Mouse (Mus musculus) spleen, postnatal 10 days (tissue): ENCODE results near the gene Camta1.

Experiments used
- DNase-seq, 2 experiments: peaks; one replicate each; pipeline ENCODE4 v3.0.0; 2021 to 2022; ENCODE audit warnings: low spot score in 2 of 2

The Camta1 gene

DNA sequence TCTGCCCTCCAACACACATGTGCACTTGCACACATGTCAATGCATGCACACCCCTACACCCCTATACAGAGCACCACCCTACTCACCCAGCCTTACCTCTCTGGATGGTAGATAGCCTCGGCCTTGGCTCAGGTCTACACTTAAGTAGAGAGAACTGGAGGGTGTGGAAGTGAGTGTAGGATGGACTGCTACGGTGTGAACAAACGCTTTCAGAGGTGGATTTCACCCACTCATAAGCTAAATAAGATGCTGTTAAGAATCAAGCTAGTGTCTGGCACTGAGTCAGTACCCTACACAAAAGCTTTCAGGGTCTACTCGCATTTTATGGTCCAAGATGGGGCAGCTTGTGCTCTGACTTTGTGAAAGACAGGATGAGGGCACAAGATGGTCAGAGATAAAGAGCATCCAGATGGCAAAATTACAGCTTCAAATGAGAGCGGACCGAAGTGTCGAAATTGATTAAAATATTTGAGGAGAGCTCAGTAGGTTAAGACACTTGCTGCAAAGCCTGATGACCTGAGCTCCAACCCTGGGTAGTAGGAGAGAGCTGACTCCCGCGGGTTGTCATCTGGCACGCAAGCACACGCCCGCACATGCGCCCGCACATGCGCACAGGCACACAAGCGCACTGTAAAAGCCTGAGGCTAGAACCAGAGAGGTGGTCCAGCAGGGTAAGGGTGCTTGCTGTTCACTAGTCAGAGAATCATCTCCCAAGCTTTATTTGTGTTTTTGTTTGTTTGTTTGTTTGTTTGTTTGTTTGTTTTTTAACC is 924.2 kb downstream of the Camta1 start:
- peak in 1 of 2 experiments; percentile 29 for DNase-seq

DNA sequence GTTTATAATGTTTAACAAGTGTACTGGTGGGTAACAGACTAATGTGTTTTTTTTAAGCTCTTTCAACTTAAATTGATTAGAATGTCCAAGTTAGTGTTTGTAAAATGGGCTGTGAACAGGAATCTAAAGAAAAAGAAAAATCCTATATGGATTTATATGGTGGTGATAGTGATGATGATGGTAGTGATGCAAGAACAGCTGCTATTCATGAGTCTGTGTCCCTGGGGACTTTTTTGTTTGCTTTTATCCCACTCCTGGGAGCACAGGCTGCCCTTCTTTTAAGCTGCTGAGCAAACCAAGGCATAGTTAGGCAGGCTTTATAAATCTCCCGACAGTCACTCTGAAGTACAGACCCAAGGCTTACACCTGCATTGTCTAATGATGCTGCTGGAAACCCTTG is 928.2 kb downstream of the Camta1 start:
- DNase-seq, result no peak

DNA sequence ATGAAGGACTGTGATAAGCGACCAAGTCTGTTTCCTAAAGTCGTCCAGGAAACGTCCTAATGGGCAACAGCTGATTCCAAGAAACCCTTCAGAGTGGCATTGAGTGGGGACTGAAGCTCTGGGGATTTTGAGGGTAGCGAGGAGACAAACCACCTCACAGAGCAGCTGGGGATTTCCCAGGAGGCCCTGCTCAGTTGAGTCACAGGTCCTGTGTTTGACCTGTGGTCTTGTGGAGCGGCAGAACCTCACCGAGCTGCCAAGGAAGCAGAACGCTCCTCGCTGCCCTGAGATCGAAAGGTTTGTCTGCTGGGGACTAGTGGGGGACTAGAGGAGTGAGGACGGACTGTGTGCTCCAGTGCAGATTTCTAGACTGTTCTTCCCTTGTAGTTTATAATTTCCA is 933.9 kb downstream of the Camta1 start:
- no peak for DNase-seq

DNA sequence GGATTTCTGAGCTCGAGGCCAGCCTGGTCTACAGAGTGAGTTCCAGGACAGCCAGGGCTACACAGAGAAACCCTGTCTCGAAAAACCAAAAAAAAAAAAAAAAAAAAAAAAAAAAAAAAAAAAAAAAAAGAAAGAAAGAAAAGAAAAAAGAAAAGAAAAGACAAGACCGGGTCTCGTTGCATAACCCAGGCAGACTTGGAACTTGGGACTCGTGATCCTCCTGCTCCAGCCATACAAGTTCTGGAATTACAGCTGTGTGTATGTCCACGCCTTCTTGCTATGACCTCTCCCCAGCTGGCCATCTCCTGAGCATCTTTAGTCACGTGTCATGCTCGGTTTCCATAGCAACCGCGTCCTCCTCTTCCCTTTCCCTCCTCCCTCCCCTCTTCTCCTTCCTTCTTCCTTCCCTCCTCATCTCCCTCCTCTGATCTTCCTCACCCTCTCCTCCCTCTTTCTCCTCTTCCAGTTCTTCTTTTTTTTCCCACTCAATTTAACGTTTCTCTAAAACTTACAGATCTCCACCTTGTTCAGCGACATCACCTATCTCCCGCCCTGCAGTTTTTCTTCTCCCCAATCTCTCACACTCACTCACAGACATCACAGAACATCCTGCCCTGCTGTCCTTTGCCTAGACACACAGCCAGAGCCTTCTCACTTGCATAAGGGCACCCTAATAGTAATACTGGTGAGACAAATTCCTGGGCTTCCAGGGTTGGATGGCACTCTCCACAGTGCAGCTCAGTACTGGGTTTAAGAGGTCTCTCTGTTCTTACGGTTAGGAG is 934.6 kb downstream of the Camta1 start:
- no peak for DNase-seq

DNA sequence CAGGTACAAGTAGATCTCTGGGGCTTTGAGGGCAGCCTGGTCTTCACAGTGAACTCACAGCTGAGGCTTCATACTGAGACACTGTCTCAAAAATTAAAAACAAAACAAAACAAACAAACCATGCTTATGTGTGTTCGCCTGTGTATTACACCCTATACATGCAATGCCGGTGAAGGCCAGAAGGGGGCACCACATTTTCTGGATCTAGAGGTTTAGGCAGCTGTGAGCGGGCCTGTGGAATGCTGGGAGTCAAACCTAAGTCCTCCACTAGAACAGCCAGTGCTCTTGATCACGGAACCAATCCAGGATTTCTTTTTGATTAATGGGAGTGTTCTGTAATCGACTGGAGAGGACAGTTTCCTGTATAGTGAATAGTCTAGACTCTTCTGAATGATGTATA is 935.8 kb downstream of the Camta1 start:
- DNase-seq, result peak in 1 of 2 experiments; percentile 45

DNA sequence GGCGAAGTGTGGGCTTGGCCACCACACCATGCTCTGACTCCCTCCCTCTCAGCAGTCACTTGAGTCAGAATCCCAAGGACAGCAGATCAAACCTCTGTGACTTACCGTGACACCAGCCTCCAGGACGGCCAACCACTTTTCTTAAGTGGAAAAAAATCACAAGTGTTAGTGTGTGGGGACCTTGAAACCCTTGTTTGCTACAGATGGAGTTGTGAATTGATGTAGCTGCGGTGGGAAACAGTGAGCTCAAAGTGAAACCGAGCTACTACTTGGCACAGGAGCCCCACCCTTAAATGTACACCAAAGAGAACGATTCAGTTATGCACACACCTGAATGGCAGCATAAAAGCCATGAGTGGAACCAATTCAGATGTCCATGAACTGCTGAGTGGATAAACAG is 936.7 kb downstream of the Camta1 start:
- no peak for DNase-seq

DNA sequence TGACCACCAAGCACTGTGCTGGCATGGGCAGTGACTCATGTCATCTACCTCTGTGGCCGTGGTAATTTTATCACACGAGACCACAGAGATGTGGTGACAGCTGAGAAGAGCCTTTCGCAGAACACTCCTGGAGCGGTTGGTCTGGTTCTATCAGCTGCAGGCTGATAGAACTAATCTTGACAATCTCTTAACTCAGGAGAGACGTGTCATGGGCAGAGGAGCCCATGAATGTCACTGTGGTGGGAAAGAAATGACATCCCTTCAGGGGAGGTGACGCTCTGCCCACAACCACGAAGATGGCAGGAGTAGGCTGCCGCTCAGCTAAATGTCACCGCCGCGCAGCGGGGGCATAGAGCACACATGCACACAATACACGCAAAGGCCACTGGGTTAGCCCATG is 937.4 kb downstream of the Camta1 start:
- DNase-seq, result no peak

DNA sequence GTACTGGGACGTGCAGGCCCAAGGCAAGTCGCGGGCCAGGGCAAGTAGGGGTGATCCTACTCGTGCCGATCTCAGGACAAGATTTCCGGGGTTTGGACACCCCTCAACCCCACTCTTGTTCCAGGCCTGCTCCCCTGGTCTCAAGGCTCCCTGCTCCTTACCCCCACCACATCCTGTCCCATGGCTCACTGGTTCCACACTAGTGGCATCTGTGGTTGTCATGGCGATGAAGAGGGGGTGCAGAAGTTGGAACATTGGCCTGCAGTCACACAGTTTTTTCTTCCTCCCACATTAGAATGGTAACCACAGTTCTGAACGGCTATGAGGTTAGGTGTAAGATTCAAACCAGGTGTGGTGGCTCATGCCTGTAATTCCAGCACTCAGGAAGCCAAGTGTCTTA is 940.5 kb downstream of the Camta1 start:
- no peak for DNase-seq

DNA sequence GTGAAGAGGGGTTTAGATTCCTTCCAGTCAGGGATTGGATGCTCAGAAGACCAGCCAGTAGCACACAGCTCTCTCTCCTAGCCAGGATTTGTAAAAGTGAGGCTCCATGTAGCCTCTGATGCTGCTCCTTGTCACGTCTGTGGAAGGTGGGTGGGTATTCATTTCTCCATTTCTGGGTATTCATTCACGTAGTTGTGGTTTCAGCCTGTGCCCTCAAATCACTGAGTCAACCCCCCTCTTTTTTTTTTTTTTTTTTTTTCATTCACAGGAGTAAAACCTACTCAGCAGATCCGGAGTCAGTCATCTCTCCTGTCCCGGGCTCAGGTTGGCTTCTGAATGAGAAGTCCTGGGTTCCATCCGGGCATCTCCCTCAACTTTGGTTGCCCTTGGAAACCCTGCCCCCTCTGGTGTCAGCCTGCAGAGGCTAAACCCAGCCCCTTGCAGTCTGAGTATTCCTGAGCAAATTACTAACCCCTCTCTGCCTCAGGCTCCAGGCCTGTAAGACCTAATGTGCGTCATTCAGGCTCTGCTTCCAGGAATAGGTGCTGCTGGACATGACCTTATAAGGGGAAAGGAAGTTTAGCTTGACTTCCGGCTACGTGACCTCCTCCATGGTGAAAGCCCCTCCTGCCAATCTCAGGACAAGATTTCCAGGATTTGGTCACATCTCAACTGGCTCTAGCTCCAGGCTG is 944.2 kb downstream of the Camta1 start:
- no peak for DNase-seq

DNA sequence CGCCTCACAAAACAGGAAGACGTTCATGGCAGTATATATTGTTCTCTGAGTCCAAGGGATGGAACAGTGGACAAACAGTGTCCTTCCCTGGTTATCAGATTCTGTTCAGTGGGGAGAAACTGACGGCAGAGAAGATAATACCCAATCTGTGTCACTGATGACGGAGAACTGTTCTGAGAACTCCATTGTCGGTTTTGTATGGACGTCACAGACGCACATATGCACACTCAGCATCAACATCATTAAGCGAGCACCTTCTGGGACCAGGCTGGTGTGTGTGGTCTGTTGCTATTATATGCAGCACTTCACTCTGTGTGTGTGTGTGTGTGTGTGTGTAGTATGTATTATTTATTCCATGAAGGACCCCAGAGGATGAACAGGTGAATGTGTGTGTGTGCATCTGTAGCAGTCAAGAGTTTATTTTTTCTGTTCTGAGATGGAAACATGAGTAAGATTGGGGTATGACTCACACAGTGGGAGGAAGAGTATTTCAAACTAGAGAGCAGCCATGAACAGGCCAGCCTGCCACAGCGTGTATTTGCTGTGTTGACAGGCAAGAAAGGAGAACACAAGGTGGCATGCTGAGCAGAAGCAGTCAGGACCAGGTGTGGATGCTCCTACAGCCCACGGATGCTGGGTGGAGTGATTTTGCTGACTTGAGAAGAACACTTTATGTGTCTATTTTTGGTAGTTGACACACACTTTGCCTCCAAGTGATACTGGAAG is 946.3 kb downstream of the Camta1 start:
- DNase-seq, result no peak

DNA sequence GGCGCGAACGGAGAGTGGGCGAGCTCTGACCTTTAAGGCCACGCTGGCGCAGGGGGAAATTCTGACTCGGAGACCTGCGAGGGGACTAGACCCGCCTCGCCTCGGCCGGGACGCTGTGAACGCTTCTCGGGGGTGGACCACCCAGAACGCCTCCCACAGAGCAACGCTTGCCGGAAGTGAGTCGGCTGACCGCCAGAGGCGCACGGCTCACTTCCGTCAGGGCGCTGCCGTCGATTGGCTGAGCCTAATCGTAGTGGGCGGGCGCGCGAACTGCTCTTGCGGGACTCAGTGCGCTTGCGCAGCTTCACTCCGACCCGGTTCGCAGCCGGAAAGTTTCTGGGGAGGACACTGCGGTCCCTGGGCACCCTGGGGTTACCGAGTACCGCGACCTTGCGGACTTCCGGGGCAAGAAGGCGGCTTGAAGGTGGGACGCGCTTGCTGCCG is 947.4 kb downstream of the Camta1 start, which contains the start of the genes Park7 and Tnfrsf9:
Gene Park7 (minus strand): TSS at position 148 of the 444 bp plus-strand sequence.
Gene Tnfrsf9 (plus strand): TSS at position 273 of the 444 bp plus-strand sequence.
- peak; percentile 91 to 97 for DNase-seq

DNA sequence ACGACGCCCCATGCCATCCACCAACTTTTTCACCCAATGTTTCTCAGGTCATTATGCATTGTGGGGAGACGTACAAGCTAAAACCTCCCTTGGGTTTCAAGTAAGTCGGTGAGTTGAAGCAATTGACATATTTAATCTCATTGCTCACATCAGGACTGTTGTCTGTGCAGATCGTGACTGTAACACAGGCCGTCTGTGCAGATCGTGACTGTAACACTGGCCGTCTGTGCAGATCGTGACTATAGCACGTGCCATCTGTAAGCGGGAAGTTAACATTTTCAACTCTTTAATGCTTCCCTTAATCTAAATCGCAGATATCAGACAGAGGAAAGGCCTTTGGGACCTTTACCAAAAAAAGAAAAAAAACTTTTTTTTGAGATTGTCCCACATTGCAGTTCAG is 947.9 kb downstream of the Camta1 start:
- no peak for DNase-seq

DNA sequence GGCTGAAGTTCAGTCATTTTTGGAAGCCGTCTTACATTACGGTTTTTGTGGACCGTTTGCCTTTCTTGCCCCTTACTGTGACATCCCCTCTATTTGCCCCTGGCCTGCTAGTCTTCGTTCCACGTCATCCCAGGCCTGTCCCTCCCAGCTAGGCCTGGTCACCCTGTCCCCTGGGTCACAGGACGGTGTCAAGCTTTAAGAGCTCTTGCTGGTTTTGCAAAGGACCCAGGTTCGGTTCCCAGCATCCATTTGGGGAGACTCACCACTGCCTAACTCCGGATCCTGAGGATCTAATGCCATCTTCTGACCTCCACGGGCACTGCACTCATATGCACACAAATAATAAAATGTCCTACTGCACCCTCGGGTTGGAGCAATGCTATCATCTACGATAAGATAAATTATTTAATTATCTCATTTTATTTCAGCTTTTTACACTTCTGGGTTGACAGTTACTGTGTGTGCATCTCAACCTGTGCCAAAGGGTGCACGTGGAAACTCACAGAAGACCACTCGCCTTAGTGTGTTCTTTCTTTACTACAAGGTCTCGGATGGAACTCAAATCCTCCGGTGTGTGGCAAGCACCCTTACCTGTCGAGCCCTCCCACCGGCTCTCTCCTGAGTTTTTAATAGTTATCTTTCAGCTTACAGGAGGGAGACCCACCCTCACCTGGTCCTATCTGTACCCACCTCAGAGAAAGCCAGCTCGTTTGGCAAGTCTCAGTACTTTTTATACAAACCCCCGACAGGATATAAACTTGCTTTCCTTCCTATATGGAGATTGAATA is 951.3 kb downstream of the Camta1 start:
- no peak for DNase-seq

DNA sequence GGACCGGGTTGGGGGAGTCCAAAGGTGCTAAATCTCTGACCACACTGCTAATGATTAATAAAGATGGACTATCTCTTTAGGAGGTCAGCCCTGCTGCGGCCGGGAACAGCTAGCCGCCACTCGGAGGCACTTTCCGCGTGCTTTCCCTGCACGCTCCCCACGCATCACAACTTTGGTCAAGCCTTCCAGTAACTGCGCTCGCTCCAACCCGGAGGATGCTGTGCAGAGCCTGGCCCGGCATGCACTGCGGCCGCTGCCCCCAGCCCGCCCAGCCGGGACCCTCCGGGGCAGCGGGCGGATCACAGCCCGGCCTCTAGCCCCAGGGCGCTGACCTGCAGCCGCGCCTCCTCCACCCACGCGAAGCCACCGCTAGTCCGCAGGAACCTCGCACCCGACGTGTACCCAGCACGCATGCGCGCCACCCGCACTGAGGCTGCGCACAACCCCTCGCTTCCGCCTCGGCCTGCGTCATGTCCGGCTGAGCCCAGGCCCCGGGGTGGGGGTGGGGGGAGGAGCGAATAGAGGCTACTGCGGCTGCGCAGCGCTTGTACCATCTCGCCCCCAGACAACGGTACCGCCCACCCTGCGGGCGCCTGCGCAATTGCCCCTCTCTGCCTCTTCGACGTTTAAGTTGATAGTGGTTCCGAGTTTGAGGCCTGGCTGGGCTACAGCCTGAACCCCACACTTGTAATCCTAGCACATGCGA is 952.1 kb downstream of the Camta1 start:
- peak; percentile 97 to 99 for DNase-seq

DNA sequence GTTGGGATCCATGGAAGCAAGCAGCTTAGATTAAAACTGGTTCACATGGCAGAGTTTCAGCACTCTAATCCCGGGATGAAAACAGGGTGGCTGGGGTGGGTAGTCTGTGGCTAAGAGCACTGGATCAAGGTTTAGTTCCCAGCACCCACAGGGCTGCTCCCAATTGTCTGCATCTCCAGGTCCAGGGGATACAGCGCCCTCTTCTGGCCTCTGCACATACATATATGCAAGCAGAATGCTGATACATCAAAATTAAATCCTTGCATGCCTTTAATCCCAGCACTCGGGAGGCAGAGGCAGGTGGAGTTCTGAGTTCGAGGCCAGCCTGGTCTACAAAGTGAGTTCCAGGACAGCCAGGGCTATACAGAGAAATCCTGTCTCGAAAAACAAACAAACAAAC is 953.2 kb downstream of the Camta1 start:
- DNase-seq, result peak in 1 of 2 experiments; percentile 55

DNA sequence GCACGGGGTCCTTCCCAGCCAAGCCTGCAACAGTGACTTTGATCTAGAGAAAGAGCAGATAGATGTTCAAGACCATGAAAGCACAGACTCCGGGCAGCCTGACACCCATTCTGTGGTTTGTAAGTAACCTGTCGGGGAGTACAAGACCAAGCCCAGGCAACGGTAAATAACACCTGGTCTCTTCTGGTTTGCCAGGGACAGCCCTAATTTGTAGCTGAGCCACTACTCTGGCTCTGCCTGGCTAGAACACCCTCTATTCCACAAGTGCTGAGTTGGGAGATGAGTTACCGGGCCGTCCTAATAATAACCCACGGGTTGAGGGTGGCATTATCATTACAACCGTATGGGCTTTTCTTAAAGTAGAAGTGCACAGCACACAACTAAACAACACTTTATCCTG is 954.6 kb downstream of the Camta1 start:
- no peak for DNase-seq

DNA sequence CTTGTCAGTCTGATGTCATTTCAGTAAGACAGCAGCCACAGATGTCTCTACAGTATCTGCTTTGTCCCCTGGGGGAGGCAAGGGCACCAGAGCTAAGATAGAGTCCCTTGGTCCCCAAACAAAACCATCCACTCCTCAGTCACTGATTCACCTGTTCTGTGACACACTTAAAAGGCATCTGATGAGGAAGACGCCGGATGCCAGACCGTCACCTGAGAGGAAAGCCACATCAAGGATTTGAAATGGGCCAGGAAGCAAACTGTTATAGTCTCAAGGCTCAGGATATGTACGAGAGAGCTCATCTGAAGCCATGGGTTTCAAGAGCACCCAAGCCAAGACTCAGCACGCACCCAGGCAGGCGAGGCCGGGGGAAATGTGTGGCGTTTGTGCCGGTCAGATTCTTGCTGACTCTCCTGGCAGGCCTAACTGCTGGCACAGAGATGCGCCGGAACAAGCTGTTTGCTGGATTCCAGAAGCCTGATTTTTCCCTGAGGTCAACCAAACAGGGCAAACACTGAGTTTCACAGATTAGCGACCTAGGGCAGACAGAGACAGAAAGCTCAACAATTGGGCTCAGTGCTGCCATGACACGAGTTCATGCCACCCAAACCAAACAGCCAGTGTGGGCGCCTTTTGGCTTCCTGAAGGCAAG is 958.5 kb downstream of the Camta1 start:
- no peak for DNase-seq

DNA sequence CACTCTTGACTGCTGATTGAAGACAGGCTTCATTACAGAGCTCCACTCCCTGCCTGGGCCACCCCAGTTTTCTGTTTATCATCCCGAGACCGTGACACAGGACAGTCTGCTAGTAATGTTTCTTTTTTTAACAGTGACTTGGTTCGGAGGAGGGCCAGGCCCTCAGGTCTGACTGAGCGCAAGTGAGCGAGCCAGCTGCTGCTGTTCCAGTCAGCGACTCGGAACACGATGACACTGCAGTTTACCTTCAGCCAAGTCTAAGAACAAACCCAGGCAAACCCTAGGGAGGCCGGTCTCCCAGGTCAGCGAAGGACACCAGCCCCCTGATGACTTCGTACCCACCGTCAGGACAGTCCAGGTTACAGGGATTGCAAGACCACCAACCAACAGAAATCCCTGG is 959.6 kb downstream of the Camta1 start:
- no peak for DNase-seq

DNA sequence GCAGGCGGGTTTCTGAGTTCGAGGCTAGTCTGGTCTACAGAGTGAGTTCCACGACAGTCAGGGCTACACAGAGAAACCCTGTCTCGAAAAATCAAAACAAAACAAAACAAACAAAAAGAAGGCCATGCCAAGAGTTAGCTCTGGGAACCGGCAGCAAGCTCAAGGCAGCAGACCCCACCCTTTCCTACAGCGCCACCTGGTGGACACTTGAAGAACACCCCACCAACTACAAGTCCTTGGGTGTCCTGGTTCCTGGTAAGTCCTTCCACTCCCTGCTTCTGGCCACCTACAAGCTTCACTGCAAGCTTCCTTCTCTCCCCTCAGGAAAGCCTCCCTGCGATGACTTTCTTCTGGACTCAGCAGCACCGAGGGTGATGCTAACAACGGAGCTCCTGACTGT is 960.0 kb downstream of the Camta1 start:
- DNase-seq, result peak; percentile 64 to 87

DNA sequence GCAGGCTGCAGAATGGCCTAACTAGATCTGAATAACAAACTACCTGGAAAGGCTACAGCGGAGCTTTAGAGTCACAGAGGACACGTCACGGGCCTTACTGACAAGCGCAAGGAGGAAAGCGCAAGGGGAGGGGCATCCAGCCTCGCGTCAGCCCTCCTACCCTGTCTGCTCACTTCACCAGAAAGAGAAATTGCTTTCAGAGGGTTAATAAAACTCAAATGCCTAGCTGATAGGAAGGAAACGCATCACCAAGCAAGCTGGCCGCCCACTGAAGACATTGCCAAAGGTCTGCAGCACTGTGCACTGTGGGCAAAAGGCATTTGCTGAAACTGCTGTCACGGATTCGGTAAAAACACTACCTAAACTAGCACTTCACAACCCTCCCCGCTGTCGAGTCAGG is 961.2 kb downstream of the Camta1 start:
- no peak for DNase-seq
